Mouse (Mus musculus): ENCODE measurements around the gene Ggcx. TPM values are rescaled to one million over a fixed set of nuclear protein-coding genes. Genes with fewer than 3 reads are reported as not detected.
"Not testable (repeated sequence)": the region's sequence is repeated elsewhere in the genome, so short reads cannot be mapped to it uniquely, and the experiment has no call there.

Gene Ggcx
- polyA plus RNA-seq, 1 experiment from 2014 or later: 9.4 TPM

DNA sequence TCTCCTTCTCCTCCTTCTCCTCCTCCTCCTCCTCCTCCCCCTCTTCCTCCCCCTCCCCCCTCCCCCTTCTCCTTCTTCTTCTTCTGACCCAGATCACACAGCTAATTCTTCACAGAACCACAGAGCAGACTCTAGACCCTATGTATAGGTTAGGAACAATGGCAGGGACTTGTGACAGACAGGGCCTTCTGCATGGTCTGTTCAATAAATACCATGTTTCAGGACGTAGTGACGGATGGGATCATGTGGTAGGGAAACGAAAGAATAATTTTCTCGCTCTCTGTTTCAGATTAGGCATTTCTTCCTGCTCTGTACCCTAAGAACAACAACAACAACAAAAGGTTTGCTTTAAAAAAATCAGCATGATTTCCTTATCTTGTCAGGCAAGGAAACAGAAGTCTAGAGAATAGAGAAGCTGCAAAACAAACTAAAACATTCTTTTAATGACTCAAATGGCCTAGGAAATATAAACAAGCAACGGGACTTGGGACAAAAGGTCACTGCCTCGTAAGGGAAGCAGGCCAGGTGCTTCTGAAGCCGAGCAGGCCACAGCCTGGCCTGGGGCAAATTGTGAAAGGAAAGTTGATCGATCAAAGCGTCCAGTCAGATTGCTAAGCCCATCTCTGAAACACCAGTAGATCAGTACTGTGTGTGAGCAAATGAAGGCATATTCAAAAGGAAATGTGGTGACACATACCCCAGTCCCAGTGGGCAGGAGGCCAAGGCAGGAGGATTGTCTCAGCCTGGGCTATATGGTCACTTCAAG is 46.1 kb downstream of the Ggcx start:
- Histone ChIP-seq H3K36me3 (ENCODE audit: control insufficient read depth, insufficient read depth, low read length) (no peaks in the 10 kb centered on the region), H3K9ac (ENCODE audit: low read length) (no peak overlapping the region), H3K4me2 (no peak overlapping the region), H3K27me3 (ENCODE audit: control insufficient read depth, insufficient read depth, low read length) (no peaks in the 10 kb centered on the region), H3K4me3 (ENCODE audit: low read depth, low read length) (no peak overlapping the region), H3K4me1 (ENCODE audit: control insufficient read depth, insufficient read depth, low read length) (no peaks in the 10 kb centered on the region), H3K27ac (ENCODE audit: low read depth, low read length) (no peak overlapping the region), H3K9me3 (ENCODE audit: control insufficient read depth, low read length) (no peaks in the 10 kb centered on the region)
- ATAC-seq (ENCODE audit: low FRiP score) (no peak), DNase-seq (ENCODE audit: low spot score, missing footprints) (peak; percentile 72)
- 68% methylated on average over 9 of the region's 9 CpGs for WGBS

DNA sequence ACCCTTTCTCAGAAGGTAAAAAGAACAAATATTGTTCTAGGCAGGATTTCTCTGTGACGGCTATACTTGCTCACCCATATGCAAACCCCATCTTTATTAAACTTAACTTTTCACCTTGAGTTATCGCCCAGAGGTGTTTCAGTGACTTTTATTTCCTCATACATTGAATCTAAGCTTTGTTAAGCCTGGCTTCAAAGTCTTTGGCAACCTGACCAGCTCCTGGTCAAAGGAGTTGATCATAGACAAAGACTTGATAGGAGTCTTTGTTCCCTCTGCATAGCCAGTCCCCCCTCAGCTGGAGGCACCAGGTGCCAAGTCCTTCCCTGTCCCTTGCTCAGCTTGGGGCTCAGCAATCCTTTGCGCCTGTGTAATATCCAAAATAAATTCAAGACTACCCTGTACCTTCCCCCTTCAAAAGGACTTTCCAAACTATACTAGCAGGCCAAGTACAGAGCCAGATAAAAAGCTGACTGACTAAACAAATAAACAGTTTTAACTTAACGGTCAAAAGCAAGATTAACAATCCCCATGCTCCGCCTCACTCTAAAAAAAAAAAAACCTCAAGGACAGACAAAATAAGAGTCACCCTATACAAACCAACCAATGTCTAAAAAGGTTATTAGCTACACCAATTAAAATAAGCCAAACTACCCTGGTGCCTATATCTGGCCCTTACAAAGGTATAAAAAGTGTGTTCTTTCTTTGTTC is 48.6 kb downstream of the Ggcx start:
- DNase-seq (ENCODE audit: low spot score, missing footprints): peak; percentile 62
- not testable (repeated sequence) for H3K36me3 ChIP-seq (ENCODE audit: control insufficient read depth, insufficient read depth, low read length); H3K9me3 ChIP-seq (ENCODE audit: control insufficient read depth, low read length); H3K27ac ChIP-seq (ENCODE audit: low read depth, low read length); H3K4me3 ChIP-seq (ENCODE audit: low read depth, low read length); ATAC-seq (ENCODE audit: low FRiP score); H3K9ac ChIP-seq (ENCODE audit: low read length); H3K4me2 ChIP-seq; H3K4me1 ChIP-seq (ENCODE audit: control insufficient read depth, insufficient read depth, low read length); H3K27me3 ChIP-seq (ENCODE audit: control insufficient read depth, insufficient read depth, low read length)
- WGBS: 80% methylated on average over 5 of the region's 5 CpGs

DNA sequence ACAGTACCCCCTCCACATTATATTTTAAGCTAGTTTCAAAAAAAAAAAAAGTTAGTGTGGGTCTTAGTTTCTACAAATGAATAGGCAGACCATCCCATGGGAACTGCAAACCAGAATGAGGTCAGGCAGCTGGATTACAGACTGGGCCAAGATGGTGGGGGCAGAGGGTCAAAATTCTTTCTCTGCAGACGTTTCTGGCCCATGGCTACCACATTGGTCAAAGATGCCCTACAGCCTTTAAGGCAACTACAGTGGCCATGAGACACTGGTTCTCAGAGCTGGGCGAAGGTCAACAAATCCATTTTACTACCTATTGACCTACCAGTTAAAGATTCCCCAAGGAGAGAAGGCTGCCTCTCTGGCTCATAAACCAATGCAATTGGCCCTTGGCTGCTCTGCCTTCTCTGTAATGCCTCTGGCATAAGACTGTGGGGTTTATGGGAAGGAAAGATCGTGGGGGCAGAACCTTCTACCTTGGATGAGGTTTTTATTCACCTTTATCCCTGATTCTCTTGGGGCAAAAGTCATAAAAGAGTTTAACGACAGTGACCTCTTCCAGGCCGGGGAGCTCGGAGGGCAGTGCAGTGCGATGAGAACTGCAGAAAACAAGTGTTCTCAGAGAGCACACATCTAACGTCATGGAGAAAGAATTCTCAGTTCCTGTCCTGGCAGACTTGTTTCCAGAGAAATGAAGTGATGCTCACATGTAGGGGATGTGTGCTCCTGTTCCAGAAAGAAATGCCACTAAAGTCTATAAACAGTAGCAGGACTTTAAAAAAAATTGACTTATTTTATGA is 51.5 kb downstream of the Ggcx start:
- WGBS: 82% methylated on average over 8 of the region's 8 CpGs
- Histone ChIP-seq H3K36me3 (ENCODE audit: control insufficient read depth, insufficient read depth, low read length) (no peaks in the 10 kb centered on the region), H3K4me2 (no peak overlapping the region), H3K9ac (ENCODE audit: low read length) (no peak overlapping the region), H3K9me3 (ENCODE audit: control insufficient read depth, low read length) (no peaks in the 10 kb centered on the region), H3K4me3 (ENCODE audit: low read depth, low read length) (no peak overlapping the region), H3K27ac (ENCODE audit: low read depth, low read length) (no peak overlapping the region), H3K4me1 (ENCODE audit: control insufficient read depth, insufficient read depth, low read length) (no peaks in the 10 kb centered on the region), H3K27me3 (ENCODE audit: control insufficient read depth, insufficient read depth, low read length) (no peaks in the 10 kb centered on the region)
- DNase-seq (ENCODE audit: low spot score, missing footprints): peak; percentile 47
- no peak for ATAC-seq (ENCODE audit: low FRiP score)

DNA sequence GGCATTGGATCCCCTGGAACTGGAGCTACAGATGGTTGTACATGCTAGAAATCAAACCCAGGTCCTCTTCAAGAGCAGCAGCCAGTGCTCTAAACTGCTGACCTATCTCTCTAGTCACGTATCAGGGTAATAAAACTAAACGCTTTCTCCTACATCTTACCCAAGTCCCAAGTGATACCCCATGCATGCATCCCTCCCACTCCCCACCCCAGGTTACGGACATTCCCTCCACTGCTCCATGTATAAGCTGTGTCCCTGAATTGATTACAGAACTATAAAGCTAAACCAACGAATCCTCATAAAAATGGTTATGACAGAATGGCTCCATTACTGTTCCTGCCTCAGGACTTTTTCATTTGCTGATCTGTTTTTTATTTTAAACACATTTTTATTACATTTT is 52.1 kb downstream of the Ggcx start:
- no peak overlapping the region for H3K27ac ChIP-seq (ENCODE audit: low read depth, low read length)
- no peak overlapping the region for H3K4me2 ChIP-seq
- no peaks in the 10 kb centered on the region for H3K9me3 ChIP-seq (ENCODE audit: control insufficient read depth, low read length)
- no peaks in the 10 kb centered on the region for H3K27me3 ChIP-seq (ENCODE audit: control insufficient read depth, insufficient read depth, low read length)
- no peak for ATAC-seq (ENCODE audit: low FRiP score)
- H3K36me3 ChIP-seq (ENCODE audit: control insufficient read depth, insufficient read depth, low read length): no peaks in the 10 kb centered on the region
- no peaks in the 10 kb centered on the region for H3K4me1 ChIP-seq (ENCODE audit: control insufficient read depth, insufficient read depth, low read length)
- no peak overlapping the region for H3K9ac ChIP-seq (ENCODE audit: low read length)
- peak; percentile 21 for DNase-seq (ENCODE audit: low spot score, missing footprints)
- 86% methylated on average over 4 of the region's 4 CpGs for WGBS
- H3K4me3 ChIP-seq (ENCODE audit: low read depth, low read length): no peak overlapping the region

DNA sequence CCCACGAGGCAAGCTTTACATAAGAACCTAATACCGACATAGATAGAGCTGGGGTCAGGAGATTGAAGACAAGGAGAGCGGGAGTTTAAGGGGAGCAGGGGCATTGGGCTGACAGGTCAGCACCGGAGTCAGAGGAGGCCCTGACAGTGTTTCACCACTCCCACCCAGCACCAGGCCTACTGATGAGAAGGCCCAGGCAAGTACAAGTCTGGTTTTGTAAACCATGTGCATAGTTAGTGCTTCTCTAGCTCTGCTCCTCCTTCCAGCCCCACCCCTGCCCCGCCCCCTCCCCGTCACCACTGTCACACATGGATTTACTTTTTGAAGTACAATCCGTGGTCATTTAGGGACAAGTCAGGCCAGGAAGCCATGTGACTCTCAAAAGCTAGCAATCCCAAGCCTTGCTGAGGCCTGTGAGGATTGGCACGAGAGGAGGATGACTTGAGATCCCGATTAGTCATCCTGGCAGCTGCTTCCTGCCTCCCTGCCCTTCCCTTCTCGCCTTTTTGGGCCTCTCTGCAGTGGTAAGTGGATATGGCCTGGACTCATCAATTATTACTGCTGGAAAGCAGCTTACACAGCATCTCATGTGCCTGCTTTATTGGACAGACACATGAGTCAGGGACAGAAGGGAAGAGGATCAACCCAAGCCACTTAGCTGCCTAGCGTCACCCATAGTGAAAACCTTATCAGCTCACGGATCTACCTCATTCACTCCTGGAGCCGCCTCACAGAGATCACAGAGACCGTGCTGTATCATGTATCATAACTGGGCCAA is 59.3 kb downstream of the Ggcx start:
- no peak overlapping the region for H3K9ac ChIP-seq (ENCODE audit: low read length)
- DNase-seq (ENCODE audit: low spot score, missing footprints): peak; percentile 65
- no peaks in the 10 kb centered on the region for H3K9me3 ChIP-seq (ENCODE audit: control insufficient read depth, low read length)
- H3K36me3 ChIP-seq (ENCODE audit: control insufficient read depth, insufficient read depth, low read length): no peaks in the 10 kb centered on the region
- no peaks in the 10 kb centered on the region for H3K27me3 ChIP-seq (ENCODE audit: control insufficient read depth, insufficient read depth, low read length)
- H3K4me2 ChIP-seq: no peak overlapping the region
- ATAC-seq (ENCODE audit: low FRiP score): no peak
- H3K4me1 ChIP-seq (ENCODE audit: control insufficient read depth, insufficient read depth, low read length): no peaks in the 10 kb centered on the region
- H3K27ac ChIP-seq (ENCODE audit: low read depth, low read length): no peak overlapping the region
- 66% methylated on average over 14 of the region's 14 CpGs for WGBS
- no peak overlapping the region for H3K4me3 ChIP-seq (ENCODE audit: low read depth, low read length)

DNA sequence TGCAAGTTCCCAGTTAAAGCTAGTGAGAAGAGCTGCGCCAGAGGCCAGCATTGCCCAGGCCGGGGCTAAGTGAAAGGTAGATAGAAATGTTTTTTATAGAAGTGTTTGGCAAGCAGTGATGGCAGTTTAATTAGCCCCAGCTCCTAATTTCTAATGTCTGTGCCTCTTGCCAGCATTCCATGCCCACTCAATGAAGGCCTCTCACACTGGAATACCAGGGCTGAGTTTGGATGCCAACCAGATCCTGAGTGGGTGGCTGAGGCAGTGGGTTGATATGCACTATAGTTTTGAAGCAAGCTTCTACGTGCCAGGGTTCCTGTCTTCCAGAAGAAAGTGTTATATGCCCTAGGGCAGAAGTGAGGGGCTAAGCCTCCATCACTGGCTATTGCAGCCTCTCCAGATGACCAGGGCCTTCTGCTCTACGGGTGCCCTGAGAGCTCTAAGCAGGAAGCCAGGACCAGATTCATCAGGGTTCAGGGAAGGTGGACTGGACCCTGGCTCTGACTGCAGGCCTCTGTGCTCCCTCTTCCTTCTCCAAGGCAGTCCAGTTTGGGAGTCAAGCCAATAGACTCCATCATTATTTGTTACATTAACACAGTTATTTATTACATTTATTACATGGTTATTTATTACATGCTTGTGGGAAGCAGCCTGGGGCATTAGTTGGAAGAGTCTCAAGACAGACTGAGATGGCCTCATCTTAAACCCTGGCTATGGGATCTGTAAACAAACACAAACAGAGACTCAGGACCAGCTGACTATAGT is 61.3 kb downstream of the Ggcx start:
- Histone ChIP-seq H3K4me3 (ENCODE audit: low read depth, low read length) (no peak overlapping the region), H3K9me3 (ENCODE audit: control insufficient read depth, low read length) (no peaks in the 10 kb centered on the region), H3K27me3 (ENCODE audit: control insufficient read depth, insufficient read depth, low read length) (no peaks in the 10 kb centered on the region), H3K27ac (ENCODE audit: low read depth, low read length) (no peak overlapping the region), H3K4me1 (ENCODE audit: control insufficient read depth, insufficient read depth, low read length) (no peaks in the 10 kb centered on the region), H3K36me3 (ENCODE audit: control insufficient read depth, insufficient read depth, low read length) (no peaks in the 10 kb centered on the region), H3K9ac (ENCODE audit: low read length) (no peak overlapping the region), H3K4me2 (no peak overlapping the region)
- 87% methylated on average over 4 of the region's 4 CpGs for WGBS
- ATAC-seq (ENCODE audit: low FRiP score) (no peak), DNase-seq (ENCODE audit: low spot score, missing footprints) (peak; percentile 51)

DNA sequence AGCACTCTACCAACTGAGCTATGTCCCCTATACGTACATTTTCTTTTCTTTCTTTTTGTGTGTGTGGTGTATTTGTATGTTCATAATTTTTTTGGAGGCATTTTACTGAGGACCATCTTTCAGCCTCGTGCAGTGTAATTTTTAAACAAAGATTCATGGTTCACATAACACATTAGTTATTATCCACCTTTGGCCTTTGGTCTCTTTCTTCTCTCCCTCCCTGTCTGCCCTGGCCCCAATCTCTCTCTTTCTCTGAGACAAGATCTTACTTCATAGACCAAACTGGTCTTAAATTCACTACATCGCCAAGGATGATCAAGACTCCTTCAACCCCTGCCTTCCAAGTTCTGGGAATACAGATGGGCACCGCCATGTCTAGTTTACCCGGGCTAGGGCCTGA is 62.7 kb downstream of the Ggcx start:
- no peaks in the 10 kb centered on the region for H3K36me3 ChIP-seq (ENCODE audit: control insufficient read depth, insufficient read depth, low read length)
- no peaks in the 10 kb centered on the region for H3K27me3 ChIP-seq (ENCODE audit: control insufficient read depth, insufficient read depth, low read length)
- ATAC-seq (ENCODE audit: low FRiP score) (no peak), DNase-seq (ENCODE audit: low spot score, missing footprints) (no peak)
- WGBS: 86% methylated on average over 5 of the region's 5 CpGs
- H3K9ac ChIP-seq (ENCODE audit: low read length): no peak overlapping the region
- H3K4me2 ChIP-seq: no peak overlapping the region
- no peaks in the 10 kb centered on the region for H3K9me3 ChIP-seq (ENCODE audit: control insufficient read depth, low read length)
- H3K4me1 ChIP-seq (ENCODE audit: control insufficient read depth, insufficient read depth, low read length): no peaks in the 10 kb centered on the region
- H3K4me3 ChIP-seq (ENCODE audit: low read depth, low read length): no peak overlapping the region
- no peak overlapping the region for H3K27ac ChIP-seq (ENCODE audit: low read depth, low read length)

DNA sequence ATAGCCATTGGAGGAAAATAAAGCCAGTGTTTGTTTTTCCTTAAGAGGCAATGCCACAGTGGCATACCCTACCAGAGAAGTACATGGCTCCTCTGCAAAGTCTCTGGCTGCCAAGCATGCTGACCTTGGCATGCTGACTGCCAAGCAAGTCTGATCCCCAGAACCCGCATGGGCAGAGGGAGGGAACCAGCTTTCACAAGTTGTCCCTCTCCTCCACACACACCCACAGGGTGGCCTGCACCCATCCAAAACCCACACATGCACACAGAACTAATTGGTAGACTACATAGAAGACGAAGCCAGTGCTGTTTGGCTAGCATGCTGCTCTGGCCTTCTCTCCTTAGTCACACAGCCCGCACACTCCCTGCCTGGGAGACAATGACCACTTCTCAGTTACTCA is 63.5 kb downstream of the Ggcx start:
- Histone ChIP-seq H3K27me3 (ENCODE audit: control insufficient read depth, insufficient read depth, low read length) (no peaks in the 10 kb centered on the region), H3K9ac (ENCODE audit: low read length) (no peak overlapping the region), H3K4me3 (ENCODE audit: low read depth, low read length) (no peak overlapping the region), H3K4me2 (no peak overlapping the region), H3K9me3 (ENCODE audit: control insufficient read depth, low read length) (no peaks in the 10 kb centered on the region), H3K36me3 (ENCODE audit: control insufficient read depth, insufficient read depth, low read length) (no peaks in the 10 kb centered on the region), H3K4me1 (ENCODE audit: control insufficient read depth, insufficient read depth, low read length) (no peaks in the 10 kb centered on the region), H3K27ac (ENCODE audit: low read depth, low read length) (no peak overlapping the region)
- DNase-seq (ENCODE audit: low spot score, missing footprints) (no peak), ATAC-seq (ENCODE audit: low FRiP score) (no peak)
- 93% methylated on average over 3 of the region's 3 CpGs for WGBS

Data from midbrain, embryonic 11.5 days (tissue).